Mouse (Mus musculus): ENCODE measurements around the gene Vmn1r151. TPM values are rescaled to one million over a fixed set of nuclear protein-coding genes. Genes with fewer than 3 reads are reported as not detected.
"Not testable (repeated sequence)": the region's sequence is repeated elsewhere in the genome, so short reads cannot be mapped to it uniquely, and the experiment has no call there.

The Vmn1r151 gene
- not detected in 2 replicates for polyA plus RNA-seq (2016; fragmentation: Nextera tagmentation; extraction: Ambion mirVana)

- not testable (repeated sequence) for H3K27me3 ChIP-seq (ENCODE audit: low read depth, poor library complexity, severe bottlenecking); H3K4me3 ChIP-seq; H3K4me1 ChIP-seq; H3K9me3 ChIP-seq (replicated peaks); H3K27ac ChIP-seq; DNase-seq (ENCODE audit: low spot score); H3K36me3 ChIP-seq
- WGBS: 51% methylated on average over 2 of the region's 3 CpGs
These were observed at the start of gene Vmn1r151 for GRCm38 (mm10) chr7:22499578-22499977. Gene Vmn1r151, minus strand, starts transcription at chr7:22499678.

GRCm38 (mm10) chr7:22534787-22535186, 35.3 kb upstream of the Vmn1r151 start, which contains the start of gene Gm8677:
Gene Gm8677, minus strand, starts transcription at chr7:22534887.
- H3K4me3 ChIP-seq; DNase-seq (ENCODE audit: low spot score); H3K9me3 ChIP-seq (replicated peaks); H3K27ac ChIP-seq; H3K4me1 ChIP-seq; H3K27me3 ChIP-seq (ENCODE audit: low read depth, poor library complexity, severe bottlenecking); H3K36me3 ChIP-seq: not testable (repeated sequence)
- no CpG with 5 or more reads among the region's 1 CpGs for WGBS

GRCm38 (mm10) chr7:22522667-22523066, 23.2 kb upstream of the Vmn1r151 start, which contains the start of gene Vmn1r152:
Gene Vmn1r152, plus strand, starts transcription at chr7:22522967.
- not testable (repeated sequence) for DNase-seq (ENCODE audit: low spot score); H3K36me3 ChIP-seq; H3K27ac ChIP-seq; H3K9me3 ChIP-seq (replicated peaks); H3K27me3 ChIP-seq (ENCODE audit: low read depth, poor library complexity, severe bottlenecking); H3K4me3 ChIP-seq; H3K4me1 ChIP-seq
- no CpG with 5 or more reads among the region's 3 CpGs for WGBS

- DNase-seq (ENCODE audit: low spot score); H3K9me3 ChIP-seq (replicated peaks); H3K4me3 ChIP-seq; H3K27me3 ChIP-seq (ENCODE audit: low read depth, poor library complexity, severe bottlenecking); H3K27ac ChIP-seq; H3K4me1 ChIP-seq; H3K36me3 ChIP-seq: not testable (repeated sequence)
- no CpG with 5 or more reads among the region's 5 CpGs for WGBS
These were observed 35.5 kb downstream of the Vmn1r151 start, which contains the start of gene Gm10665 for GRCm38 (mm10) chr7:22463975-22464374. Gene Gm10665, minus strand, starts transcription at chr7:22464075.

Other genes with a start within 250 kb of the Vmn1r151 start
- gene Gm4187, start 170.0 kb downstream of the Vmn1r151 start, polyA plus RNA-seq (2016; fragmentation: Nextera tagmentation; extraction: Ambion mirVana): not detected in 2 replicates
- gene Gm8660, start 128.6 kb downstream of the Vmn1r151 start, polyA plus RNA-seq (2016; fragmentation: Nextera tagmentation; extraction: Ambion mirVana): not detected in 2 replicates
- not detected in 2 replicates for gene Vmn1r148, start 86.1 kb downstream of the Vmn1r151 start, polyA plus RNA-seq (2016; fragmentation: Nextera tagmentation; extraction: Ambion mirVana)
- gene Vmn1r149, start 61.4 kb downstream of the Vmn1r151 start, polyA plus RNA-seq (2016; fragmentation: Nextera tagmentation; extraction: Ambion mirVana): not detected in 2 replicates
- gene Gm10665, start 35.6 kb downstream of the Vmn1r151 start, polyA plus RNA-seq (2016; fragmentation: Nextera tagmentation; extraction: Ambion mirVana): not detected in 2 replicates
- not detected in 2 replicates for gene Vmn1r152, start 23.3 kb upstream of the Vmn1r151 start, polyA plus RNA-seq (2016; fragmentation: Nextera tagmentation; extraction: Ambion mirVana)
- gene Gm8677, start 35.2 kb upstream of the Vmn1r151 start, polyA plus RNA-seq (2016; fragmentation: Nextera tagmentation; extraction: Ambion mirVana): not detected in 2 replicates
- not detected in 2 replicates for gene Gm4201, start 65.7 kb upstream of the Vmn1r151 start, polyA plus RNA-seq (2016; fragmentation: Nextera tagmentation; extraction: Ambion mirVana)
- gene Gm4565, start 88.4 kb upstream of the Vmn1r151 start, polyA plus RNA-seq (2016; fragmentation: Nextera tagmentation; extraction: Ambion mirVana): not detected in 2 replicates
- not detected in 2 replicates for gene Vmn1r155, start 158.3 kb upstream of the Vmn1r151 start, polyA plus RNA-seq (2016; fragmentation: Nextera tagmentation; extraction: Ambion mirVana)
- not detected in 2 replicates for gene Gm8693, start 192.6 kb upstream of the Vmn1r151 start, polyA plus RNA-seq (2016; fragmentation: Nextera tagmentation; extraction: Ambion mirVana)
- not detected in 2 replicates for gene Gm4567, start 220.0 kb upstream of the Vmn1r151 start, polyA plus RNA-seq (2016; fragmentation: Nextera tagmentation; extraction: Ambion mirVana)

All from limb, embryonic 10.5 days (tissue).